Mouse (Mus musculus) midbrain, embryonic 10.5 days (tissue): ENCODE data around the gene Krt19. TPM values are rescaled to one million over a fixed set of nuclear protein-coding genes. Genes with fewer than 3 reads are reported as not detected.

Experiments used
- DNase-seq: peaks from one replicate; pipeline ENCODE4 v3.0.0-alpha.2; 2017; ENCODE audit warnings: low spot score
- H3K27ac ChIP-seq: fragments of 300-500 bp; sonication (generic); replicated peaks from 2 replicates; pipeline ENCODE4 v1.5.1; 2016; ENCODE audit warnings: mild to moderate bottlenecking
- H3K27me3 ChIP-seq: fragments of 300-500 bp; sonication (generic); 2 replicates; pipeline ENCODE4 v1.6.1; 2016; ENCODE audit warnings: low read depth, mild to moderate bottlenecking; ENCODE audit not compliant: poor library complexity, severe bottlenecking
- H3K36me3 ChIP-seq: fragments of 300-500 bp; sonication (generic); 2 replicates; pipeline ENCODE4 v1.6.1; 2016; ENCODE audit warnings: mild to moderate bottlenecking, moderate library complexity
- H3K4me1 ChIP-seq: fragments of 300-500 bp; sonication (generic); 2 replicates; pipeline ENCODE4 v1.6.1; 2016
- H3K4me3 ChIP-seq: fragments of 300-500 bp; sonication (generic); 2 replicates; pipeline ENCODE4 v1.5.1; 2016; ENCODE audit warnings: mild to moderate bottlenecking, moderate library complexity
- H3K9me3 ChIP-seq: fragments of 300-500 bp; sonication (generic); replicated peaks from 2 replicates; pipeline ENCODE4 v1.6.1; 2016; ENCODE audit warnings: mild to moderate bottlenecking
- WGBS: fragments of 180-500 bp; shearing (Covaris S2); methylation state at CpG from one replicate; pipeline ENCODE4 v1.1.7; 2016; 5-methylcytosine and 5-hydroxymethylcytosine counted together
- polyA plus RNA-seq: library from polyadenylated mRNA; unstranded; fragments of >200 nt; fragmentation: Nextera tagmentation; extraction: Ambion mirVana; gene quantifications from 2 replicates; pipeline ENCODE4 v1.2.1, GENCODE M21; 2016

Krt19 gene
- polyA plus RNA-seq: 5.9 and 6.3 TPM in 2 replicates

GRCm38 (mm10) chr11:100148615-100149330 is at the start of gene Krt19:
Gene Krt19, minus strand, starts transcription at chr11:100148665.
- H3K36me3 ChIP-seq: no peaks in the 10 kb centered on the region
- WGBS: 50% methylated on average over 9 of the region's 9 CpGs
- no peak within 1 kb of the TSS for H3K4me3 ChIP-seq
- peaks cover 44% of the 10 kb centered on the region for H3K27me3 ChIP-seq
- H3K9me3 ChIP-seq: no peaks in the 10 kb centered on the region
- no peak within 1 kb of the TSS for H3K27ac ChIP-seq
- DNase-seq: no peak
- H3K4me1 ChIP-seq: peaks cover 25% of the 10 kb centered on the region

GRCm38 (mm10) chr11:100192992-100193391 is 44.5 kb upstream of the Krt19 start, which contains the start of gene Krt9:
Gene Krt9, minus strand, starts transcription at chr11:100193246.
- Histone ChIP-seq H3K4me1 (no peaks in the 10 kb centered on the region), H3K4me3 (no peak within 1 kb of the TSS), H3K27ac (no peak within 1 kb of the TSS), H3K27me3 (no peaks in the 10 kb centered on the region), H3K9me3 (no peaks in the 10 kb centered on the region), H3K36me3 (no peaks in the 10 kb centered on the region)
- 70% methylated on average over 9 of the region's 9 CpGs for WGBS
- no peak for DNase-seq

GRCm38 (mm10) chr11:100191820-100192219 is 43.4 kb upstream of the Krt19 start:
- 97% methylated on average over 3 of the region's 3 CpGs for WGBS
- H3K9me3 ChIP-seq: no peaks in the 10 kb centered on the region
- no peaks in the 10 kb centered on the region for H3K36me3 ChIP-seq
- no peaks in the 10 kb centered on the region for H3K27me3 ChIP-seq
- H3K27ac ChIP-seq: no peak overlapping the region
- H3K4me3 ChIP-seq: no peak overlapping the region
- no peaks in the 10 kb centered on the region for H3K4me1 ChIP-seq
- DNase-seq: no peak

- Histone ChIP-seq H3K27ac (no peak overlapping the region), H3K36me3 (no peaks in the 10 kb centered on the region), H3K4me1 (0 out of 2 replicates have a peak, but pooled peaks cover 5% of the 10 kb centered on the region), H3K9me3 (no peaks in the 10 kb centered on the region), H3K27me3 (no peaks in the 10 kb centered on the region), H3K4me3 (no peak overlapping the region)
- 88% methylated on average over 8 of the region's 8 CpGs for WGBS
- no peak for DNase-seq
Observed at GRCm38 (mm10) chr11:100186736-100187135, 38.3 kb upstream of the Krt19 start.

GRCm38 (mm10) chr11:100181725-100182124 is 33.3 kb upstream of the Krt19 start:
- no peak overlapping the region for H3K27ac ChIP-seq
- no peaks in the 10 kb centered on the region for H3K36me3 ChIP-seq
- 84% methylated on average over 7 of the region's 7 CpGs for WGBS
- 0 out of 2 replicates have a peak, but pooled peaks cover 5% of the 10 kb centered on the region for H3K4me1 ChIP-seq
- no peak overlapping the region for H3K4me3 ChIP-seq
- DNase-seq: no peak
- H3K27me3 ChIP-seq: no peaks in the 10 kb centered on the region
- H3K9me3 ChIP-seq: no peaks in the 10 kb centered on the region

- DNase-seq: no peak
- Histone ChIP-seq H3K36me3 (no peaks in the 10 kb centered on the region), H3K27me3 (no peaks in the 10 kb centered on the region), H3K27ac (no peak overlapping the region), H3K4me3 (no peak overlapping the region), H3K9me3 (no peaks in the 10 kb centered on the region), H3K4me1 (0 out of 2 replicates have a peak, but pooled peaks cover 5% of the 10 kb centered on the region)
- 75% methylated on average over 3 of the region's 3 CpGs for WGBS
Observed at GRCm38 (mm10) chr11:100179260-100179659, 30.8 kb upstream of the Krt19 start.

- no peaks in the 10 kb centered on the region for H3K36me3 ChIP-seq
- 83% methylated on average over 5 of the region's 5 CpGs for WGBS
- DNase-seq: no peak
- no peaks in the 10 kb centered on the region for H3K9me3 ChIP-seq
- H3K4me1 ChIP-seq: 0 out of 2 replicates have a peak, but pooled peaks cover 5% of the 10 kb centered on the region
- no peak overlapping the region for H3K4me3 ChIP-seq
- H3K27ac ChIP-seq: no peak overlapping the region
- H3K27me3 ChIP-seq: no peaks in the 10 kb centered on the region
Observed at GRCm38 (mm10) chr11:100178307-100178706, 29.8 kb upstream of the Krt19 start.

- Histone ChIP-seq H3K27ac (no peak overlapping the region), H3K4me1 (no peaks in the 10 kb centered on the region), H3K36me3 (no peaks in the 10 kb centered on the region), H3K9me3 (no peaks in the 10 kb centered on the region), H3K27me3 (no peaks in the 10 kb centered on the region), H3K4me3 (no peak overlapping the region)
- no peak for DNase-seq
- 82% methylated on average over 9 of the region's 9 CpGs for WGBS
Observed at GRCm38 (mm10) chr11:100176791-100177190, 28.3 kb upstream of the Krt19 start.

- H3K4me3 ChIP-seq: no peak overlapping the region
- H3K4me1 ChIP-seq: peaks cover 8% of the 10 kb centered on the region; the same call in 1 of the 2 replicates
- peak; percentile 86 for DNase-seq
- H3K27me3 ChIP-seq: no peaks in the 10 kb centered on the region
- peak overlapping the region; percentile 81 for H3K27ac ChIP-seq
- no peaks in the 10 kb centered on the region for H3K36me3 ChIP-seq
- H3K9me3 ChIP-seq: no peaks in the 10 kb centered on the region
- 32% methylated on average over 14 of the region's 14 CpGs for WGBS
Observed at GRCm38 (mm10) chr11:100168765-100169762, 20.6 kb upstream of the Krt19 start.

GRCm38 (mm10) chr11:100168071-100168470 is 19.6 kb upstream of the Krt19 start:
- no peaks in the 10 kb centered on the region for H3K27me3 ChIP-seq
- no peak for DNase-seq
- WGBS: 83% methylated on average over 8 of the region's 8 CpGs
- no peak overlapping the region for H3K4me3 ChIP-seq
- peak overlapping the region; percentile 4; the same call in 1 of the 2 replicates for H3K27ac ChIP-seq
- peaks cover 8% of the 10 kb centered on the region; the same call in 1 of the 2 replicates for H3K4me1 ChIP-seq
- H3K9me3 ChIP-seq: no peaks in the 10 kb centered on the region
- H3K36me3 ChIP-seq: no peaks in the 10 kb centered on the region

- no peaks in the 10 kb centered on the region for H3K36me3 ChIP-seq
- WGBS: 64% methylated on average over 7 of the region's 7 CpGs
- no peak overlapping the region for H3K4me3 ChIP-seq
- no peak overlapping the region for H3K27ac ChIP-seq
- no peak for DNase-seq
- no peaks in the 10 kb centered on the region for H3K27me3 ChIP-seq
- H3K4me1 ChIP-seq: peaks cover 7% of the 10 kb centered on the region; the same call in 1 of the 2 replicates
- no peaks in the 10 kb centered on the region for H3K9me3 ChIP-seq
Observed at GRCm38 (mm10) chr11:100164392-100164791, 15.9 kb upstream of the Krt19 start.

- WGBS: 78% methylated on average over 6 of the region's 6 CpGs
- no peaks in the 10 kb centered on the region for H3K27me3 ChIP-seq
- no peak for DNase-seq
- no peaks in the 10 kb centered on the region for H3K36me3 ChIP-seq
- H3K9me3 ChIP-seq: no peaks in the 10 kb centered on the region
- H3K4me3 ChIP-seq: no peak overlapping the region
- H3K4me1 ChIP-seq: no peaks in the 10 kb centered on the region
- no peak overlapping the region for H3K27ac ChIP-seq
Observed at GRCm38 (mm10) chr11:100157908-100158477, 9.5 kb upstream of the Krt19 start.
